Mouse (Mus musculus): ENCODE results near the gene 4933434E20Rik.

The 4933434E20Rik gene

GRCm38 (mm10) chr3:90081365-90082240, 30.2 kb downstream of the 4933434E20Rik start:
- no peak for DNase-seq

- peak; percentile 22 to 38 for DNase-seq
Observed at GRCm38 (mm10) chr3:90083034-90083433, 31.6 kb downstream of the 4933434E20Rik start.

- DNase-seq, result no peak
Observed at GRCm38 (mm10) chr3:90083698-90084324, 32.4 kb downstream of the 4933434E20Rik start.

GRCm38 (mm10) chr3:90084790-90085189, 33.4 kb downstream of the 4933434E20Rik start:
- no peak for DNase-seq

GRCm38 (mm10) chr3:90085281-90085680, 33.8 kb downstream of the 4933434E20Rik start:
- no peak for DNase-seq

GRCm38 (mm10) chr3:90086068-90086467, 34.6 kb downstream of the 4933434E20Rik start:
- DNase-seq, result no peak

GRCm38 (mm10) chr3:90088617-90089016, 37.2 kb downstream of the 4933434E20Rik start:
- DNase-seq, result no peak

GRCm38 (mm10) chr3:90090892-90091291, 39.5 kb downstream of the 4933434E20Rik start:
- DNase-seq, result no peak

- no peak for DNase-seq
Observed at GRCm38 (mm10) chr3:90094453-90094852, 43.0 kb downstream of the 4933434E20Rik start.

GRCm38 (mm10) chr3:90097928-90098327, 46.5 kb downstream of the 4933434E20Rik start:
- DNase-seq, result no peak

- DNase-seq, result no peak
Observed at GRCm38 (mm10) chr3:90101010-90101409, 49.6 kb downstream of the 4933434E20Rik start.

- no peak for DNase-seq
Observed at GRCm38 (mm10) chr3:90101673-90102072, 50.2 kb downstream of the 4933434E20Rik start.

- DNase-seq, result no peak
Observed at GRCm38 (mm10) chr3:90102239-90102638, 50.8 kb downstream of the 4933434E20Rik start.

- DNase-seq, result no peak
Observed at GRCm38 (mm10) chr3:90103176-90103575, 51.7 kb downstream of the 4933434E20Rik start.

GRCm38 (mm10) chr3:90103938-90104337, 52.5 kb downstream of the 4933434E20Rik start, which contains the start of gene Nup210l:
Nup210l (plus strand) TSS chr3:90104132.
- DNase-seq, result no peak

- no peak for DNase-seq
Observed at GRCm38 (mm10) chr3:90111706-90112105, 60.3 kb downstream of the 4933434E20Rik start.

- no peak for DNase-seq
Observed at GRCm38 (mm10) chr3:90114342-90114741, 62.9 kb downstream of the 4933434E20Rik start.

GRCm38 (mm10) chr3:90115526-90115925, 64.1 kb downstream of the 4933434E20Rik start:
- no peak for DNase-seq

All from cerebellum, postnatal 36 days (tissue).